Mouse (Mus musculus) stomach, postnatal 0 days (tissue): ENCODE data around the gene Rasgef1b.

ENCODE experiments used
- CTCF ChIP-seq: IDR thresholded peaks from 2 replicates; pipeline ENCODE4 v1.5.1; 2016; ENCODE audit warnings: antibody characterized with exemption, low read depth, mild to moderate bottlenecking, moderate library complexity
- EP300 ChIP-seq: optimal IDR thresholded peaks from 2 replicates; pipeline ENCODE3; 2016; ENCODE audit warnings: antibody characterized with exemption

DNA sequence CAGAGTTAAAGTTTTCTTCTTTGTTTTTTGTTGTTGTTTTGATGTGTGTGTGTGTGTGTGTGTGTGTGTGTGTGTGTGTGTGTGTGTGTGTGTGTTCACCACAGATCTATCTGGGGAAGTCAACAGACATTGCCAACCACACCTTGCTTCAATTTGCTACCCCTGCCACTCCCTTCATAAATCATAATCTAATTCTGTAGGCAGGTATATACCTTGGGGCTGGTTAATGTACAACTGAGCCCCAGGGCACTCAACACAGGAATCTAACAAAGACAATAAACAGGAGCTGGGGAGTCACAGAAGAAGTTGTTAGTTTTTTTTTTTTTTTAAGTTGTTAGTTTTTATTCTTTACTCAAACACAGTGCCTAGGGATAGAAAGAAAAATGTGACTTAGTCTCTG, 403.6 kb downstream of the Rasgef1b start:
- no peak for TF ChIP-seq CTCF
- TF ChIP-seq EP300: no peak
